Mouse (Mus musculus): ENCODE results near the gene Card19. TPM values are rescaled to one million over a fixed set of nuclear protein-coding genes. Genes with fewer than 3 reads are reported as not detected.

The Card19 gene
- polyA plus RNA-seq, 1 experiment from 2014 or later = 45.2 TPM

GRCm38 (mm10) chr13:49170623-49171022 lies 45.2 kb downstream of the Card19 start:
- H3K36me3 ChIP-seq = no peaks in the 10 kb centered on the region
- H3K9me3 ChIP-seq = no peaks in the 10 kb centered on the region
- H3K4me1 ChIP-seq (replicated peaks) = peaks cover 6% of the 10 kb centered on the region; the same call in 1 of the 2 replicates
- no peak overlapping the region for H3K9ac ChIP-seq (replicated peaks)
- 87% methylated on average over 11 of the region's 11 CpGs for WGBS
- no peak overlapping the region for H3K27ac ChIP-seq
- H3K27me3 ChIP-seq = 0 out of 2 replicates have a peak, but pooled peaks cover 4% of the 10 kb centered on the region
- ATAC-seq (ENCODE audit: insufficient number of reproducible peaks, insufficient read depth, low FRiP score, low TSS enrichment, low read depth) = no peak
- no peak overlapping the region for H3K4me3 ChIP-seq (replicated peaks)
- no peak overlapping the region for H3K4me2 ChIP-seq

- Histone ChIP-seq H3K9me3 (no peaks in the 10 kb centered on the region), H3K4me2 (no peak overlapping the region), H3K36me3 (no peaks in the 10 kb centered on the region), H3K4me3 (replicated peaks) (no peak overlapping the region), H3K4me1 (replicated peaks) (peaks cover 6% of the 10 kb centered on the region; the same call in 1 of the 2 replicates), H3K27ac (no peak overlapping the region), H3K9ac (replicated peaks) (no peak overlapping the region), H3K27me3 (0 out of 2 replicates have a peak, but pooled peaks cover 4% of the 10 kb centered on the region)
- no peak for ATAC-seq (ENCODE audit: insufficient number of reproducible peaks, insufficient read depth, low FRiP score, low TSS enrichment, low read depth)
- WGBS = 16% methylated on average over 17 of the region's 17 CpGs
Measured at GRCm38 (mm10) chr13:49169448-49170207, 46.2 kb downstream of the Card19 start.

- H3K9me3 ChIP-seq = no peaks in the 10 kb centered on the region
- H3K27me3 ChIP-seq = 0 out of 2 replicates have a peak, but pooled peaks cover 6% of the 10 kb centered on the region
- H3K4me1 ChIP-seq (replicated peaks) = peaks cover 6% of the 10 kb centered on the region; the same call in 1 of the 2 replicates
- H3K4me2 ChIP-seq = no peak overlapping the region
- 45% methylated on average over 9 of the region's 9 CpGs for WGBS
- H3K27ac ChIP-seq = no peak overlapping the region
- no peak overlapping the region for H3K4me3 ChIP-seq (replicated peaks)
- H3K36me3 ChIP-seq = no peaks in the 10 kb centered on the region
- no peak for ATAC-seq (ENCODE audit: insufficient number of reproducible peaks, insufficient read depth, low FRiP score, low TSS enrichment, low read depth)
- no peak overlapping the region for H3K9ac ChIP-seq (replicated peaks)
Measured at GRCm38 (mm10) chr13:49167081-49167480, 48.8 kb downstream of the Card19 start.

- no peaks in the 10 kb centered on the region for H3K36me3 ChIP-seq
- no peak overlapping the region for H3K4me2 ChIP-seq
- H3K4me1 ChIP-seq (replicated peaks) = peaks cover 6% of the 10 kb centered on the region; the same call in 1 of the 2 replicates
- WGBS = 77% methylated on average over 7 of the region's 7 CpGs
- no peaks in the 10 kb centered on the region for H3K9me3 ChIP-seq
- ATAC-seq (ENCODE audit: insufficient number of reproducible peaks, insufficient read depth, low FRiP score, low TSS enrichment, low read depth) = no peak
- H3K27me3 ChIP-seq = 0 out of 2 replicates have a peak, but pooled peaks cover 4% of the 10 kb centered on the region
- no peak overlapping the region for H3K9ac ChIP-seq (replicated peaks)
- H3K4me3 ChIP-seq (replicated peaks) = no peak overlapping the region
- no peak overlapping the region for H3K27ac ChIP-seq
Measured at GRCm38 (mm10) chr13:49163645-49164044, 52.2 kb downstream of the Card19 start.

- WGBS = 77% methylated on average over 4 of the region's 4 CpGs
- Histone ChIP-seq H3K4me2 (no peak overlapping the region), H3K4me3 (replicated peaks) (no peak overlapping the region), H3K27ac (no peak overlapping the region), H3K9ac (replicated peaks) (no peak overlapping the region), H3K4me1 (replicated peaks) (peaks cover 6% of the 10 kb centered on the region; the same call in 1 of the 2 replicates), H3K27me3 (0 out of 2 replicates have a peak, but pooled peaks cover 4% of the 10 kb centered on the region), H3K36me3 (no peaks in the 10 kb centered on the region), H3K9me3 (no peaks in the 10 kb centered on the region)
- ATAC-seq (ENCODE audit: insufficient number of reproducible peaks, insufficient read depth, low FRiP score, low TSS enrichment, low read depth) = no peak
Measured at GRCm38 (mm10) chr13:49162722-49163121, 53.1 kb downstream of the Card19 start.

GRCm38 (mm10) chr13:49161236-49161635 lies 54.6 kb downstream of the Card19 start:
- H3K36me3 ChIP-seq = no peaks in the 10 kb centered on the region

GRCm38 (mm10) chr13:49158040-49158713 lies 57.7 kb downstream of the Card19 start:
- Histone ChIP-seq H3K27ac (no peak overlapping the region), H3K36me3 (no peaks in the 10 kb centered on the region), H3K4me2 (no peak overlapping the region), H3K4me1 (replicated peaks) (no peaks in the 10 kb centered on the region; the same call in 1 of the 2 replicates), H3K9ac (replicated peaks) (no peak overlapping the region), H3K9me3 (no peaks in the 10 kb centered on the region), H3K27me3 (0 out of 2 replicates have a peak, but pooled peaks cover 3% of the 10 kb centered on the region), H3K4me3 (replicated peaks) (no peak overlapping the region)
- WGBS = 72% methylated on average over 10 of the region's 10 CpGs
- no peak for ATAC-seq (ENCODE audit: insufficient number of reproducible peaks, insufficient read depth, low FRiP score, low TSS enrichment, low read depth)

More at GRCm38 (mm10) chr13:49161236-49161635, 54.6 kb downstream of the Card19 start:
- no peak for ATAC-seq (ENCODE audit: insufficient number of reproducible peaks, insufficient read depth, low FRiP score, low TSS enrichment, low read depth)
- Histone ChIP-seq H3K9me3 (no peaks in the 10 kb centered on the region), H3K4me3 (replicated peaks) (no peak overlapping the region), H3K27ac (no peak overlapping the region), H3K4me2 (no peak overlapping the region), H3K4me1 (replicated peaks) (no peaks in the 10 kb centered on the region), H3K27me3 (0 out of 2 replicates have a peak, but pooled peaks cover 4% of the 10 kb centered on the region), H3K9ac (replicated peaks) (no peak overlapping the region)
- WGBS = 48% methylated on average over 2 of the region's 2 CpGs

- no peak overlapping the region for H3K4me3 ChIP-seq (replicated peaks)
- H3K4me2 ChIP-seq = no peak overlapping the region
- H3K27me3 ChIP-seq = 0 out of 2 replicates have a peak, but pooled peaks cover 3% of the 10 kb centered on the region
- no peaks in the 10 kb centered on the region; the same call in 1 of the 2 replicates for H3K4me1 ChIP-seq (replicated peaks)
- no peak overlapping the region for H3K9ac ChIP-seq (replicated peaks)
- no peaks in the 10 kb centered on the region for H3K9me3 ChIP-seq
- H3K27ac ChIP-seq = no peak overlapping the region
- 77% methylated on average over 4 of the region's 4 CpGs for WGBS
- no peaks in the 10 kb centered on the region for H3K36me3 ChIP-seq
- ATAC-seq (ENCODE audit: insufficient number of reproducible peaks, insufficient read depth, low FRiP score, low TSS enrichment, low read depth) = no peak
Measured at GRCm38 (mm10) chr13:49156645-49157044, 59.2 kb downstream of the Card19 start.

- no peak overlapping the region for H3K9ac ChIP-seq (replicated peaks)
- H3K36me3 ChIP-seq = no peaks in the 10 kb centered on the region
- H3K4me2 ChIP-seq = no peak overlapping the region
- H3K4me3 ChIP-seq (replicated peaks) = no peak overlapping the region
- WGBS = 57% methylated on average over 7 of the region's 7 CpGs
- H3K27ac ChIP-seq = no peak overlapping the region
- no peaks in the 10 kb centered on the region; the same call in 1 of the 2 replicates for H3K4me1 ChIP-seq (replicated peaks)
- no peak for ATAC-seq (ENCODE audit: insufficient number of reproducible peaks, insufficient read depth, low FRiP score, low TSS enrichment, low read depth)
- H3K27me3 ChIP-seq = peaks cover 20% of the 10 kb centered on the region
- H3K9me3 ChIP-seq = no peaks in the 10 kb centered on the region
Measured at GRCm38 (mm10) chr13:49154621-49155020, 61.2 kb downstream of the Card19 start.

GRCm38 (mm10) chr13:49154028-49154427 lies 61.8 kb downstream of the Card19 start:
- Histone ChIP-seq H3K4me1 (replicated peaks) (no peaks in the 10 kb centered on the region; the same call in 1 of the 2 replicates), H3K4me3 (replicated peaks) (no peak overlapping the region), H3K27me3 (peaks cover 26% of the 10 kb centered on the region), H3K36me3 (no peaks in the 10 kb centered on the region), H3K4me2 (no peak overlapping the region), H3K9ac (replicated peaks) (no peak overlapping the region), H3K9me3 (no peaks in the 10 kb centered on the region), H3K27ac (no peak overlapping the region)
- 75% methylated on average over 10 of the region's 10 CpGs for WGBS
- no peak for ATAC-seq (ENCODE audit: insufficient number of reproducible peaks, insufficient read depth, low FRiP score, low TSS enrichment, low read depth)
